Mouse (Mus musculus): ENCODE measurements at regions not wholly inside any gene's neighbourhood (a gene's known extent, or its start where the extent isn't known, plus 50 kb on each side); places are given as distances from the start of the nearest gene placed in this dataset.

DNA sequence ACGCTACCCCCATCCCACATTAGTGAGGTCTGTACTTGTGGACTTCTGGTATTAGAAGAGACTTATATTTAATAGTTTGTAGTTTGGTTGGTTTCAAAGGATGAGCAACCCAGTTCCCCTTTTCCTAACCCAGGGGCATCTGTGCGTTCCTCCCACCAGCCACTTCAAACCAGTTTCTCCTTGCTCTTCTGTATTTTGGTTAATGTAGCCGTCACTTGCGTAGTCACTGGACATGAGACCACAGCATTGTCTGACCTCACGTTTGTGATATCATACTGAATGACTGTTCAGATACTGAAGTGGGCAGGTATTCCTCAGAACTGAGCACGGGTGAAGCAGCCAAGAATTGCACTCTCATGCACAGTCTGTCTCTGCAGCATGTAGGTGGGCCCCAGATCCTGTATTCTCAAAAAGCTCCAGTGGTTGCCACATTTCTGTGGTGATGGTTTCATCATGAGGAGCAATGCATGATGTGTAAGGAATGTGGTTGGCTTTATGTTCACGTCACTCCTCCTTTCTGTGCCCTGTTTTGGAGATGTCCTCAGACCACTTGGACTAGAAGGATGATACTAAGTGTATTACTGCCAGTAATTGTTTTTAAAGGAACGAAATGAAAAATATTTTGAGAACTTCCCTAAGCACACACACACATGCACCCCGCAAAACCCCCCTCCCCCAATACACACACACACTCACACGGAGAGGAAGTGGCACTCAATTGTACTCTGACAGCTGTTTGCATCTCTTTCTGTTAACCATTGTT lies 335.2 kb upstream of the Satb1 start:
- 20% methylated on average over 10 of the region's 10 CpGs for WGBS

DNA sequence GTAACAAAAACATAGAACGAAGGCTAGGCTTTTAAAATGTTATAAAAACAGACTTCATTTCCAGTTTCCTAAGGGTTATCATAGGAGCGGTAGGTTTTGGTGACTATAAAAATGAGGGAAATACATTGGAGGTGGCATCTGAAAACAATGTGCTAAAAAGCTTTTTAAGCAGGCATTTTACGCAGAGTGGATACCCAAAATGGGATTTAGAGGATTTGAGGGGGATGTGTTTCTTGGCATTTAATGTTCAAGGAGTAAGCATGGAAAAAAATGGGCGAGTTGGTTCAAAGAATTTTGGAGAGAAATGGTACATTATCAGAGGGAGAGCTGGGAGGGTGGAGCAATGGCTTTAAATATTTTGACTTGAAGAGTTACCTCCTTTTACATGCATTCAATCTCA lies 334.6 kb upstream of the Satb1 start:
- no peak for TF ChIP-seq POLR2A (IDR thresholded peaks at IDR 0.05; ENCODE audit: control insufficient read depth, extremely low read depth, insufficient read depth, low read length, poor library complexity)
- TF ChIP-seq CTCF (IDR thresholded peaks at IDR 0.05; ENCODE audit: borderline replicate concordance, control insufficient read depth, extremely low read depth, insufficient read depth, low read length, poor library complexity), result no peak
- WGBS, result 96% methylated on average over 4 of the region's 4 CpGs
- Histone ChIP-seq H3K4me1 (replicated peaks; ENCODE audit: control insufficient read depth, insufficient read depth, low read length) (peaks cover 26% of the 10 kb centered on the region), H3K27me3 (ENCODE audit: control insufficient read depth, insufficient read depth, low read length) (no peaks in the 10 kb centered on the region), H3K27ac (ENCODE audit: control insufficient read depth, insufficient read depth, low read length) (no peak overlapping the region; the same call in 1 of the 2 replicates), H3K36me3 (ENCODE audit: control insufficient read depth, insufficient read depth, low read length) (no peaks in the 10 kb centered on the region), H3K4me3 (ENCODE audit: control insufficient read depth, insufficient read depth, low read length) (no peak overlapping the region)
- no peak for DNase-seq

More for the DNA sequence above, 335.2 kb upstream of the Satb1 start:
- peaks cover 26% of the 10 kb centered on the region for H3K4me1 ChIP-seq (replicated peaks; ENCODE audit: control insufficient read depth, insufficient read depth, low read length)
- H3K27me3 ChIP-seq (ENCODE audit: control insufficient read depth, insufficient read depth, low read length), result no peaks in the 10 kb centered on the region
- H3K36me3 ChIP-seq (ENCODE audit: control insufficient read depth, insufficient read depth, low read length), result no peaks in the 10 kb centered on the region
- peak overlapping the region; percentile 78 for H3K27ac ChIP-seq (ENCODE audit: control insufficient read depth, insufficient read depth, low read length)
- TF ChIP-seq POLR2A (IDR thresholded peaks at IDR 0.05; ENCODE audit: control insufficient read depth, extremely low read depth, insufficient read depth, low read length, poor library complexity) (no peak), CTCF (IDR thresholded peaks at IDR 0.05; ENCODE audit: borderline replicate concordance, control insufficient read depth, extremely low read depth, insufficient read depth, low read length, poor library complexity) (no peak)
- peak; percentile 62 for DNase-seq
- H3K4me3 ChIP-seq (ENCODE audit: control insufficient read depth, insufficient read depth, low read length), result no peak overlapping the region

DNA sequence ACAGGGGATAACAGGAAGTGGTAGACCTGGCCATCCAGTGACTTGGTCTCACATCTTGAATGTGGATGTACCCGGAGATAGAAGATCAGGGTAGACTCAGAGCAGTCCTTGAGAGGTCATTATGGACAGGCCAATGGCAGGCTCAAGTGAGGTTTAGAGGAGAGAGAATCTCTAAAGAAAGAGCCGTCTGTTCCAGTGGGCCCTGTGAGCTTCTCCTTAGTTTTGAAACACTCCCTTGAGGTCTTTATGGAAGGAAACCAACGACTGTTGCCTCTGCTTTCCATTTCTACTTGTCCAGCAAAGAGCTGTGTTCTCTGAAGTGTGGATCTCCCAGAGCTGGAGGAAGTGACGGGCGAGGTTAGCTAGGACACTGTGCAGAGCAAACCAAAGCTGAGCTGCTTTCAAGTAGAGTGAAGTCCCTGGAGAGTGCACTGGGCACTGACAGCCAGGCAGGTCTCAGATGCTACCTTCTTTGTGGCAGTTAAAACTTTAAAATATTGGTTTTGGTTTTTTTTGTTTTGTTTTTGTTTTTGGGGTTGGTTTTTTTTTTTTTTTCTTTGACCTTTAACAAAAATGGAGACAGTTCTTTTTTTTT lies 332.9 kb upstream of the Satb1 start:
- DNase-seq, result no peak
- Histone ChIP-seq H3K4me1 (replicated peaks; ENCODE audit: control insufficient read depth, insufficient read depth, low read length) (peaks cover 28% of the 10 kb centered on the region), H3K36me3 (ENCODE audit: control insufficient read depth, insufficient read depth, low read length) (no peaks in the 10 kb centered on the region), H3K27me3 (ENCODE audit: control insufficient read depth, insufficient read depth, low read length) (no peaks in the 10 kb centered on the region), H3K4me3 (ENCODE audit: control insufficient read depth, insufficient read depth, low read length) (no peak overlapping the region), H3K27ac (ENCODE audit: control insufficient read depth, insufficient read depth, low read length) (peak overlapping the region; percentile 71)
- TF ChIP-seq POLR2A (IDR thresholded peaks at IDR 0.05; ENCODE audit: control insufficient read depth, extremely low read depth, insufficient read depth, low read length, poor library complexity) (no peak), CTCF (IDR thresholded peaks at IDR 0.05; ENCODE audit: borderline replicate concordance, control insufficient read depth, extremely low read depth, insufficient read depth, low read length, poor library complexity) (no peak)
- 35% methylated on average over 5 of the region's 5 CpGs for WGBS

DNA sequence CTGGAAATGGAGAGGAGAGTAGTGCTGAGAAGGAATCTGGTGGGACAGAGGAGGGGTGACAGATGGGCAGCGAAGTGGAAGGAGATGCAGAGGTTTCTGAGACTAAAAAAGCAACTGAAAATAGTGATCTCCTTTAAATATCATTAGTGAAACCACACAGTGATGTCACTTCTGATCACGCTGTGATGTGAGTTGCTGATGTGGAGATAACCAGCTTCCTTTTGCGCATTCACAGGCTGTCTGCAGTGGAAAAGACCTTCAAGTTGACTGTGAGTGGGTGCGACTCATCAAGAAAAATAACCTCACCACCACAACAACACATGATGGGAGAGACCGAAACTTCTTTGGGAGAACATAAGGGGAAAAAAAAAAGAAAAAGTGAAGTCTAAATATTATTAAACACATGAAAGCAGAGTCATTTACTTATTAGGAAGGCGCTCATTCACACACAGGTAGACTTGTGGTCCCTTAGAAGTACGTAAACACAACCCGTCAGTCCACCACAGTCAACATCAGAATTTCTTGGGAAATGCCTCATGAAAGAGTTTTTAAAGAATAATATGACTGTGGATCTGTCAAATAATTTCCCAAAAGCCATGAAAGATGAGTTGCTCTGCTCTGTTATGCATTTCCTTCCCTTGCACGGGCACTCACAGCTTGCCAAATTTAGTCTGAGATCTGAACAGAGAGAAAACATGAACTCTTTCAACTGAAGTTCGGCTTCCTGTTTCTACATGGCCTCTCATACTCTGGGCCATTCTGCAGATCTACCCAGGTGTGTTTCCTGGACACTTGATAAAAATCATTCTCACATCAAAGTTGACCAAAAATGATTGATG lies 329.7 kb upstream of the Satb1 start:
- DNase-seq, result peak; percentile 63
- TF ChIP-seq POLR2A (IDR thresholded peaks at IDR 0.05; ENCODE audit: control insufficient read depth, extremely low read depth, insufficient read depth, low read length, poor library complexity), result no peak
- no peak for TF ChIP-seq CTCF (IDR thresholded peaks at IDR 0.05; ENCODE audit: borderline replicate concordance, control insufficient read depth, extremely low read depth, insufficient read depth, low read length, poor library complexity)

DNA sequence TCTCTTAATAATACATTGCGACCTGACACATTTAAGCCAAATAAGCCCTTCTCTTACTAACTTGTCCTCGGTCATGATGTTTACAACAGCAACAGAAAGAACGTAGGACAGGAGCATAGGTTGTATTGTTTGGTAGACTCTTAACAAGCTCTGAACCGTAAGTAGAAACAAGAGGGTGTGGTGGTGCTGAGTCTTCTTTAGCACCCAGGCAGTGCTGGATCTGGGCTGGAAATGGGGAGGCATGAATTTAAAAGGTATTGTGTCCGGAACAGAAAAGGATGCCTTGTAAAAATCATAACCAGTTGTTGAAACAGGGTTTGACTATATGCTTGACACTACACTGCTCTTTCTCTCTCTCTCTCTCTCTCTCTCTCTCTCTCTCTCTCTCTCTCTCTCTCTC lies 317.4 kb upstream of the Satb1 start:
- WGBS, result 95% methylated on average over 5 of the region's 5 CpGs
- TF ChIP-seq CTCF (IDR thresholded peaks at IDR 0.05; ENCODE audit: borderline replicate concordance, control insufficient read depth, extremely low read depth, insufficient read depth, low read length, poor library complexity), result no peak
- TF ChIP-seq POLR2A (IDR thresholded peaks at IDR 0.05; ENCODE audit: control insufficient read depth, extremely low read depth, insufficient read depth, low read length, poor library complexity), result no peak
- H3K36me3 ChIP-seq (ENCODE audit: control insufficient read depth, insufficient read depth, low read length), result no peaks in the 10 kb centered on the region
- H3K4me3 ChIP-seq (ENCODE audit: control insufficient read depth, insufficient read depth, low read length), result no peak overlapping the region
- DNase-seq, result no peak
- no peak overlapping the region for H3K27ac ChIP-seq (ENCODE audit: control insufficient read depth, insufficient read depth, low read length)
- no peaks in the 10 kb centered on the region for H3K27me3 ChIP-seq (ENCODE audit: control insufficient read depth, insufficient read depth, low read length)
- peaks cover 8% of the 10 kb centered on the region for H3K4me1 ChIP-seq (replicated peaks; ENCODE audit: control insufficient read depth, insufficient read depth, low read length)

More for the DNA sequence above, 329.7 kb upstream of the Satb1 start:
- WGBS, result 9% methylated on average over 10 of the region's 10 CpGs
- no peak overlapping the region for H3K4me3 ChIP-seq (ENCODE audit: control insufficient read depth, insufficient read depth, low read length)
- H3K27ac ChIP-seq (ENCODE audit: control insufficient read depth, insufficient read depth, low read length), result peak overlapping the region; percentile 88
- no peaks in the 10 kb centered on the region for H3K27me3 ChIP-seq (ENCODE audit: control insufficient read depth, insufficient read depth, low read length)
- peaks cover 21% of the 10 kb centered on the region for H3K4me1 ChIP-seq (replicated peaks; ENCODE audit: control insufficient read depth, insufficient read depth, low read length)
- no peaks in the 10 kb centered on the region for H3K36me3 ChIP-seq (ENCODE audit: control insufficient read depth, insufficient read depth, low read length)

DNA sequence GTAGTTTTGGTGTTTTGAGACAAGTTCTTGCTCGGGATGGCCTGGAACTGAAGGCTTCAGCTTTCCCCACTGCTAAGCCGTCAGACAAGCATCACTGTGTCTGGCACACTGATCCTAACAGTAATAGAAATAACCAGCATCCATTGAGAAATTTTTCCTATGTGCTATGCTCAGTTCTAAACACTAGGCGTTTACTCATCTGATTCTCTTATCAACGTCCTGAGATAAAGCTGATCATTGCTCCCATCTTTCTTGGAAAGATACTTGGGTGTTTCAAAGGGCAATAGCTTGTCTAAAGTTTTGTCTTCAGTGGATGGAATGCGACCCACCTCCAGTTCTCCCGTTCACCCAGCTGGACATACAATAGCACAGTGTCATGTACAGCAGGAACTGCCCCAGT lies 316.7 kb upstream of the Satb1 start:
- TF ChIP-seq CTCF (IDR thresholded peaks at IDR 0.05; ENCODE audit: borderline replicate concordance, control insufficient read depth, extremely low read depth, insufficient read depth, low read length, poor library complexity), result no peak
- peaks cover 8% of the 10 kb centered on the region for H3K4me1 ChIP-seq (replicated peaks; ENCODE audit: control insufficient read depth, insufficient read depth, low read length)
- no peaks in the 10 kb centered on the region for H3K27me3 ChIP-seq (ENCODE audit: control insufficient read depth, insufficient read depth, low read length)
- no peaks in the 10 kb centered on the region for H3K36me3 ChIP-seq (ENCODE audit: control insufficient read depth, insufficient read depth, low read length)
- no peak overlapping the region for H3K4me3 ChIP-seq (ENCODE audit: control insufficient read depth, insufficient read depth, low read length)
- 97% methylated on average over 6 of the region's 6 CpGs for WGBS
- no peak for DNase-seq
- H3K27ac ChIP-seq (ENCODE audit: control insufficient read depth, insufficient read depth, low read length), result no peak overlapping the region

Measured in thymus, adult 2 months (tissue).